Mouse (Mus musculus): Measurements from ENCODE around the gene Caln1. TPM values are rescaled to one million over a fixed set of nuclear protein-coding genes. Genes with fewer than 3 reads are reported as not detected.
"Not testable (repeated sequence)": the region's sequence is repeated elsewhere in the genome, so short reads cannot be mapped to it uniquely, and the experiment has no call there.

The Caln1 gene
- polyA plus RNA-seq, 1 experiment from 2014 or later: not detected

GRCm38 (mm10) chr5:130623206-130623605, 254.0 kb downstream of the Caln1 start:
- Histone ChIP-seq H3K36me3 (ENCODE audit: control insufficient read depth, insufficient read depth, low read length) (no peaks in the 10 kb centered on the region), H3K4me3 (ENCODE audit: low read length) (no peak overlapping the region), H3K4me1 (replicated peaks; ENCODE audit: control insufficient read depth, insufficient read depth, low read length) (0 out of 2 replicates have a peak, but pooled peaks cover 6% of the 10 kb centered on the region), H3K27ac (ENCODE audit: low read length) (no peak overlapping the region), H3K9ac (ENCODE audit: low read length) (no peak overlapping the region), H3K4me2 (ENCODE audit: low read depth, low read length) (no peak overlapping the region), H3K9me3 (ENCODE audit: control insufficient read depth, low read length) (no peaks in the 10 kb centered on the region), H3K27me3 (ENCODE audit: control insufficient read depth, insufficient read depth, low read depth, low read length) (no peaks in the 10 kb centered on the region)
- WGBS: 28% methylated on average over 5 of the region's 5 CpGs
- ATAC-seq (ENCODE audit: low read depth): peak; percentile 97

- Histone ChIP-seq H3K4me1 (replicated peaks; ENCODE audit: control insufficient read depth, insufficient read depth, low read length) (0 out of 2 replicates have a peak, but pooled peaks cover 4% of the 10 kb centered on the region), H3K9ac (ENCODE audit: low read length) (no peak overlapping the region), H3K27ac (ENCODE audit: low read length) (no peak overlapping the region), H3K9me3 (ENCODE audit: control insufficient read depth, low read length) (no peaks in the 10 kb centered on the region), H3K4me3 (ENCODE audit: low read length) (no peak overlapping the region), H3K27me3 (ENCODE audit: control insufficient read depth, insufficient read depth, low read depth, low read length) (no peaks in the 10 kb centered on the region), H3K4me2 (ENCODE audit: low read depth, low read length) (no peak overlapping the region), H3K36me3 (ENCODE audit: control insufficient read depth, insufficient read depth, low read length) (no peaks in the 10 kb centered on the region)
- WGBS: 90% methylated on average over 2 of the region's 2 CpGs
- no peak for ATAC-seq (ENCODE audit: low read depth)
These were observed 258.5 kb downstream of the Caln1 start for GRCm38 (mm10) chr5:130627800-130628199.

- Histone ChIP-seq H3K27me3 (ENCODE audit: control insufficient read depth, insufficient read depth, low read depth, low read length) (no peaks in the 10 kb centered on the region), H3K36me3 (ENCODE audit: control insufficient read depth, insufficient read depth, low read length) (no peaks in the 10 kb centered on the region), H3K9me3 (ENCODE audit: control insufficient read depth, low read length) (no peaks in the 10 kb centered on the region), H3K4me2 (ENCODE audit: low read depth, low read length) (no peak overlapping the region), H3K4me1 (replicated peaks; ENCODE audit: control insufficient read depth, insufficient read depth, low read length) (no peaks in the 10 kb centered on the region), H3K9ac (ENCODE audit: low read length) (no peak overlapping the region), H3K4me3 (ENCODE audit: low read length) (no peak overlapping the region), H3K27ac (ENCODE audit: low read length) (no peak overlapping the region)
- WGBS: 87% methylated on average over 2 of the region's 2 CpGs
- ATAC-seq (ENCODE audit: low read depth): no peak
These were observed 266.1 kb downstream of the Caln1 start for GRCm38 (mm10) chr5:130635397-130635796.

GRCm38 (mm10) chr5:130641881-130642280, 272.6 kb downstream of the Caln1 start:
- Histone ChIP-seq H3K36me3 (ENCODE audit: control insufficient read depth, insufficient read depth, low read length) (no peaks in the 10 kb centered on the region), H3K4me2 (ENCODE audit: low read depth, low read length) (no peak overlapping the region), H3K27ac (ENCODE audit: low read length) (no peak overlapping the region), H3K4me3 (ENCODE audit: low read length) (no peak overlapping the region), H3K4me1 (replicated peaks; ENCODE audit: control insufficient read depth, insufficient read depth, low read length) (no peaks in the 10 kb centered on the region), H3K27me3 (ENCODE audit: control insufficient read depth, insufficient read depth, low read depth, low read length) (no peaks in the 10 kb centered on the region), H3K9ac (ENCODE audit: low read length) (no peak overlapping the region), H3K9me3 (ENCODE audit: control insufficient read depth, low read length) (no peaks in the 10 kb centered on the region)
- no peak for ATAC-seq (ENCODE audit: low read depth)
- 60% methylated on average over 2 of the region's 2 CpGs for WGBS

GRCm38 (mm10) chr5:130646126-130646525, 276.9 kb downstream of the Caln1 start:
- not testable (repeated sequence) for ATAC-seq (ENCODE audit: low read depth); H3K9ac ChIP-seq (ENCODE audit: low read length); H3K27me3 ChIP-seq (ENCODE audit: control insufficient read depth, insufficient read depth, low read depth, low read length); H3K4me1 ChIP-seq (replicated peaks; ENCODE audit: control insufficient read depth, insufficient read depth, low read length); H3K4me3 ChIP-seq (ENCODE audit: low read length); H3K4me2 ChIP-seq (ENCODE audit: low read depth, low read length); H3K36me3 ChIP-seq (ENCODE audit: control insufficient read depth, insufficient read depth, low read length); H3K9me3 ChIP-seq (ENCODE audit: control insufficient read depth, low read length); H3K27ac ChIP-seq (ENCODE audit: low read length)
- 60% methylated on average over 2 of the region's 2 CpGs for WGBS

GRCm38 (mm10) chr5:130658141-130658540, 288.9 kb downstream of the Caln1 start:
- no peaks in the 10 kb centered on the region for H3K36me3 ChIP-seq (ENCODE audit: control insufficient read depth, insufficient read depth, low read length)
- H3K4me1 ChIP-seq (replicated peaks; ENCODE audit: control insufficient read depth, insufficient read depth, low read length): no peaks in the 10 kb centered on the region
- H3K4me2 ChIP-seq (ENCODE audit: low read depth, low read length): no peak overlapping the region
- no peaks in the 10 kb centered on the region for H3K27me3 ChIP-seq (ENCODE audit: control insufficient read depth, insufficient read depth, low read depth, low read length)
- 60% methylated on average over 3 of the region's 3 CpGs for WGBS
- no peak overlapping the region for H3K27ac ChIP-seq (ENCODE audit: low read length)
- no peak overlapping the region for H3K4me3 ChIP-seq (ENCODE audit: low read length)
- H3K9me3 ChIP-seq (ENCODE audit: control insufficient read depth, low read length): no peaks in the 10 kb centered on the region
- no peak overlapping the region for H3K9ac ChIP-seq (ENCODE audit: low read length)
- ATAC-seq (ENCODE audit: low read depth): no peak

- no peaks in the 10 kb centered on the region for H3K9me3 ChIP-seq (ENCODE audit: control insufficient read depth, low read length)
- no peak overlapping the region for H3K9ac ChIP-seq (ENCODE audit: low read length)
- 86% methylated on average over 1 of the region's 1 CpGs for WGBS
- no peak for ATAC-seq (ENCODE audit: low read depth)
- H3K4me3 ChIP-seq (ENCODE audit: low read length): no peak overlapping the region
- no peak overlapping the region for H3K4me2 ChIP-seq (ENCODE audit: low read depth, low read length)
- no peak overlapping the region for H3K27ac ChIP-seq (ENCODE audit: low read length)
- H3K36me3 ChIP-seq (ENCODE audit: control insufficient read depth, insufficient read depth, low read length): no peaks in the 10 kb centered on the region
- H3K4me1 ChIP-seq (replicated peaks; ENCODE audit: control insufficient read depth, insufficient read depth, low read length): no peaks in the 10 kb centered on the region
- H3K27me3 ChIP-seq (ENCODE audit: control insufficient read depth, insufficient read depth, low read depth, low read length): no peaks in the 10 kb centered on the region
These were observed 296.8 kb downstream of the Caln1 start for GRCm38 (mm10) chr5:130666091-130666490.

GRCm38 (mm10) chr5:130672588-130672987, 303.3 kb downstream of the Caln1 start:
- H3K9me3 ChIP-seq (ENCODE audit: control insufficient read depth, low read length): no peaks in the 10 kb centered on the region
- H3K4me3 ChIP-seq (ENCODE audit: low read length): no peak overlapping the region
- H3K4me1 ChIP-seq (replicated peaks; ENCODE audit: control insufficient read depth, insufficient read depth, low read length): no peaks in the 10 kb centered on the region
- no peaks in the 10 kb centered on the region for H3K27me3 ChIP-seq (ENCODE audit: control insufficient read depth, insufficient read depth, low read depth, low read length)
- ATAC-seq (ENCODE audit: low read depth): no peak
- no peak overlapping the region for H3K9ac ChIP-seq (ENCODE audit: low read length)
- no peak overlapping the region for H3K4me2 ChIP-seq (ENCODE audit: low read depth, low read length)
- H3K27ac ChIP-seq (ENCODE audit: low read length): no peak overlapping the region
- no peaks in the 10 kb centered on the region for H3K36me3 ChIP-seq (ENCODE audit: control insufficient read depth, insufficient read depth, low read length)
- WGBS: 38% methylated on average over 3 of the region's 3 CpGs

GRCm38 (mm10) chr5:130673092-130673491, 303.8 kb downstream of the Caln1 start:
- 61% methylated on average over 3 of the region's 3 CpGs for WGBS
- Histone ChIP-seq H3K27me3 (ENCODE audit: control insufficient read depth, insufficient read depth, low read depth, low read length) (no peaks in the 10 kb centered on the region), H3K4me1 (replicated peaks; ENCODE audit: control insufficient read depth, insufficient read depth, low read length) (no peaks in the 10 kb centered on the region), H3K4me3 (ENCODE audit: low read length) (no peak overlapping the region), H3K36me3 (ENCODE audit: control insufficient read depth, insufficient read depth, low read length) (no peaks in the 10 kb centered on the region), H3K9ac (ENCODE audit: low read length) (no peak overlapping the region), H3K4me2 (ENCODE audit: low read depth, low read length) (no peak overlapping the region), H3K27ac (ENCODE audit: low read length) (no peak overlapping the region), H3K9me3 (ENCODE audit: control insufficient read depth, low read length) (no peaks in the 10 kb centered on the region)
- no peak for ATAC-seq (ENCODE audit: low read depth)

GRCm38 (mm10) chr5:130677895-130678294, 308.6 kb downstream of the Caln1 start:
- H3K4me1 ChIP-seq (replicated peaks; ENCODE audit: control insufficient read depth, insufficient read depth, low read length): no peaks in the 10 kb centered on the region
- H3K27me3 ChIP-seq (ENCODE audit: control insufficient read depth, insufficient read depth, low read depth, low read length): no peaks in the 10 kb centered on the region
- H3K4me2 ChIP-seq (ENCODE audit: low read depth, low read length): no peak overlapping the region
- no peak overlapping the region for H3K9ac ChIP-seq (ENCODE audit: low read length)
- H3K36me3 ChIP-seq (ENCODE audit: control insufficient read depth, insufficient read depth, low read length): no peaks in the 10 kb centered on the region
- H3K9me3 ChIP-seq (ENCODE audit: control insufficient read depth, low read length): no peaks in the 10 kb centered on the region
- 82% methylated on average over 2 of the region's 2 CpGs for WGBS
- H3K27ac ChIP-seq (ENCODE audit: low read length): no peak overlapping the region
- ATAC-seq (ENCODE audit: low read depth): no peak
- H3K4me3 ChIP-seq (ENCODE audit: low read length): no peak overlapping the region

Data from lung, embryonic 16.5 days (tissue).